Mouse (Mus musculus) CH12F3 (cell line): ENCODE results near the gene Lmo1.

Source experiments
- in situ Hi-C: fragments of 300-500 bp; cut with MboI; formaldehyde crosslinking; loops from 2 replicates; pipeline ENCODE4 v1.14.3; 2020; ENCODE audit warnings: low sequenced_read_pairs

The Lmo1 gene

DNA sequence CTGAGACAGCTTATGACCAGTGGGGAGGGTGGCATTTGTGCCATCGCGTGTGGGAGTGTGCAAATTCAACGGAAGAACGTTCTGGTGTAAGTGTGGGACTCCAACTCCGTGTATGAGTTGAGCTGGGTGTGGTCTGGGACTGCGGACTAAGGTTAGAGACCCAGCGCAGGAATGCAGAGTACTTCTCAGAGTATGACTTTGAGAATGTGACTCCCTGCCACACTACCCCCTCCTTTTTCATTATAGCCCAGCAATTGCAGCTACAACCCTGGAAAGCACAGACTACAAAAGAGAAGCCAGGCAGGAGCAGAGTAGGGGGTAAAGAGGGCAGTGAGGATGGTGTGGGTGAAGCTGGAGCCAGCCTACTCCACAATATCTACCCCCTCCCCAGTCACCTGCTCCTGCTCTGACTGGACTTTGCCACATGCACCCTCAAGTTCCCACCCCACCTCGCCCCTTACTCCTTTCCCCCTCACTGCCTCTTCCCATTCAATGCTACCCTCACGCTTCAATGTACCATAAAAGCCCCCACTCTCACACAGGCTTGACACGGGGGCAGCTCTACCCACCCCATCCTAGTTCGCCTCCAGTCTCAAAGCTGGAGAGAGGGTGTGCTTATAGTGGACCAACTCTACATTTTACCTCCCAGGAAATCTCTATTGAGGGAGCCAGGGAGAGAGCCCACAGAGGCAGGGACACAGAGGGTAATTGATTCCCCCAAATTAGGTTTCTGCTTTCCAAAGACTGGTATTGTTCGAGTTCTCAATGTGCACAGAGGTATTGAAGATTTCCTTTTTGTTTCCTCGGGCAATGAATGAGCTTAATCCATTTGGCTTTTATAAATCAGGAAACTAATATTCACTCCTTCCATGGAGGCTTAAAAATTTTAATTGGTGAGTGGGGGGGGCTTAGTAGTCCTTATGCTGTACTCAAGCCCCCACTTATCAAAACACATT is 941 bp upstream of the Lmo1 start:
- in situ Hi-C loops, result no loop called here

DNA sequence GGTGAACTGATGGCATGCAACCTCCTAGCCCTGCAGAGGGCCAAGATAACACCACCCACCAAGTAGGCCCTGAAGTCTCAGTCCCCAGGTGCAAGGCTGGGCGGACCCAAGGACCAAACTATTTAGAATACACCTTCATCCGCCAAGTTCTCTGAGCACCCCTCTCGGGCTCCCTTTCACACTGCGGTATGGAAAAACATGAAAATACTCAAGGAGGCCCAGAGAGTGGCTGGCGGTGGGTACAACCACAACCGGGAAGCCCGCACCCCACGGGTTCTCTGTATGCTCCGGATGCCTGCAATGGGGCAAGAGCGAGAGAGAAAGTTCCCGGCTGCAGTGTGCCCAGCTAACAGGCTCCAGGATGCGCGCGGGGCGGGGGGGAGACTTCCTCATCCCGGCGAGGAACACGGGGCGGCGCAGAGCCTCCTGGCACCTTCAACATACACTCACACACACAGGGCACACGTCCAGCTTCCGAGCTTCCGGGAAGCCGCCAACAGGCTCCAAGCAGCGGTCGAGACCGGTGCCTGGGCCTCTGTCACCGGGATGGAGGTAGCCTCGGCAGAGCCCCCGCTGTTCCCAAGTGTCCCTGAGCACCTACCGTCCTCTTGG is 564 bp downstream of the Lmo1 start:
- in situ Hi-C loops, result no loop called here

DNA sequence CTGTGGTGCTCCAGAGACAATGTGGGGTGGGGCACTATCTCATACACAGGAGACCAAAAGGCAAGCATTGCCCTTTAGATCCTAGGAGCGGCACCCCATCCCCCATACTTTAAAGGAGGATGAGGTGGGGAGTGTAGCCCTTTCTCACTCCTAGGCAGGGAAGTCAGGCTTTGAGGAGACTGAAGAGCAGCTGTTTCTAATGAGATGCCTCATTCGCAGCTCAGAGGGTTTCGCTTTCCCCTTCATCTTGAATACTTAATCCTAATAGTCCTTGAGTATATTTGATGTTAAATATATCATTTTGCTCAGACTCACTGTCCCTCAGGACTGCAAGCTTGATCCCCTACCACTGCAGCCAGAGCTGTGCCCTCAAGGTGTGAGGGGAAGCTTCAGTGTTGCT is 3.1 kb downstream of the Lmo1 start:
- in situ Hi-C loops, result no loop called here

DNA sequence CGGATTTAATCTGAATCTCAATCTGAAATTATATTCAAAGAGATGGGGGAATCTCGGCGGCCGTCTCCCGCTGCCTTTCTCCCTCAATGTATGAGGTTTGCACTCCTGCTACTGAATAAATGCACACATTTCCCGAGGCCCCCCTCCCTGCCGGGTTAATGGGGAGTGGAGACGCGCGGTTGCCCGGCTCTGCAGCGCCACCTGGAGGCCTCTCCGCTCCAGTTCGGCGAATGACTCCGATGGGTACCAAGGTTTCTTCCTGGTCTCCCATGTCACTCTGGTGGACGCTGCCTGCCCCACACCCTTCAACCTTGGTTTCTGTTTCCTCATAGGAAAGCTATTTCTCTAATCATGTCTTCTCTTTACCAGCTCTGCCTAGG is 4.6 kb downstream of the Lmo1 start:
- in situ Hi-C loops, result no loop called here

DNA sequence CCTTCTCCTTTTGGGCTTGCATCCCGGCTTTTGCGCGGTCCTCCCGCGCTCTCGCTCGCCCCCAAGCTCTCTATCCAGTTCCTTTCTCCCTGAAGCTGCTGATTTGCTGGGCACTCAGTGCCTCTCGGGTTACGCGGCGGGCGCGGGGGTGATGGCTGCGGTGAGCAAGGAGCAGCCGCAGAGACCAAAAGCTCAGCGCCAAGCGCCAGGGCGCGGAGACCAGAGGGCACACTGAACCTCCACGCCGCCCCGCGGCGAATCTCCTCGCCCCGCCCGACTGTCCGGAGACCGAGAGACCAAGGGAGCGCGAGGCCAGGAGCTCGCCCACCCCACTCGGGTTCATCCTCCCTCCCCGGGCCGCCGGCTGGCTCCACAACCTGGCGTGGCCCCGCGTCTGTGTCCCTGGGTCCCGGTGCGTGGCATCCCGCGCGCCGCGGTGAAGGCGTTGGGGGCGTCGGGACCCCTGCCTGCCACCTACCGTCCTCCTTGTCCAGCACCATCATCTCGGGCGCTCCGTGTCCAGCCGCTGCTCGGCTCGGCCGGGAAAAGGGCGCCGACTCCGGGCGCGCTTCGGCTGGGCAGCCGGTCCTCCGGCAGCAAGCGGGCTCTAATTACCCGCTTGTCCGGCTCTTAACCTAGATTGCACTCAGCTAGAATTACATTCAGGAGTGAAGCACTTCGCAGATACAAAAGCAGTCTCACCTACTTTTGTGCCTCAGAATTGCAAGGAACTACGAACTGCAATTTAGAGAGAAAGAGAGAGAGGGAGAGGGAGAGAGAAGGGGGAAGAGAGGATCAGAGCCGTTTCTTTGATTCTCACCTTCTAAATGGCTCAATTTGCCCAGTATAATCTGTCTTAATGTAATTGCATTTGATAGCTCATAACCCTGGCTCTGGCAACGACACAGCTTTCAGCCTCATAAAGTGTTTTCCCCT is 5.2 kb downstream of the Lmo1 start:
- in situ Hi-C loops, result no loop called here

DNA sequence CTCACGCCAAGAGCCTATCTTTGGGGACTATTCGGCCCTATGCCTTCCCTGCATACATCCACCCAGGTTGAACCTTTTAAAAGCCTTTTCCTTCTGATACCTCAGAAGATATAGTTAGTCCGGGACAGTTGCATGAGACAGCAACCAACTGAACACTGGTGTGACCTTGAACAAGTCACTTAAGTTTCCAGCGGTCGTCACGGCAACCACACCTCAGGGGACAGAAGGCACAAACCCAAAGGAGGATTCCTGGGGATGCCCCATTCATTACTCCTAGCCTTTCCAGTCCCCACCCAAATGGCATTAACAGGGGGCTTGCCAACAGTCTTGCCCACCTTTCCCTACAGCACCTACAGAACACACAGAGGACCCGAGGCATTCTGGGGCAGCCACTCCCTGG is 6.3 kb downstream of the Lmo1 start:
- in situ Hi-C loops, result no loop called here

DNA sequence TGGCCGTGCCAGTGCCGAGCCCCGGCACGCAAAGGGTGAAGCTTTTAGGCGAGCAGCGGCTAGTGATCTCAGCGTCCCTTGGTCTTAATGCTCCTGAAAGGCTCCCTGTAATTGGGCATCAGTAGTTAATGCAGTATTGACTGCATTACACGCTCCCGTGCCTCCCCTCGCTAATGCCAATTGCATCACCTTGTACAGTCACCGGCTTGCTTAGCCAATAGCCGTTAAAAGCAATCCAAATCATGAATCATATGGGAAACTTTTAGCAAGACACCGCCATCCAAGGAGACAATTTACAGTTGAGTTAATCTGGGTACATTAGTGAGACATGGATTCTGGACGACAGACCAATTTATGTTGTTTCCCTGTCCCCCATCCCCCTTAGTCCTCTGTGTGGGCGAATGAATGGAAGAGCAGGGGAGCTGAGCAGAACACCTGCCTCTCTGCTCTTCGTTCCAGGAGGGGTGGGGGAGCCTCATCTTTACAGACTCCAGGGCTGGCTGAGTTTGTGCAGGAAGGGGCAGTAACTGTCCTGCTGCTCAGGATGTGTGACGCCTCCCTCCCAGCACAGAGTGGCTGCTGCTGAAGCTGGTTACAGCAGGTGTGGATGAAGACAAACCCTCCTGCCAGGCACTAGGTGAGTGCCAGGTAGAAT is 8.9 kb downstream of the Lmo1 start:
- in situ Hi-C loops, result no loop called here

DNA sequence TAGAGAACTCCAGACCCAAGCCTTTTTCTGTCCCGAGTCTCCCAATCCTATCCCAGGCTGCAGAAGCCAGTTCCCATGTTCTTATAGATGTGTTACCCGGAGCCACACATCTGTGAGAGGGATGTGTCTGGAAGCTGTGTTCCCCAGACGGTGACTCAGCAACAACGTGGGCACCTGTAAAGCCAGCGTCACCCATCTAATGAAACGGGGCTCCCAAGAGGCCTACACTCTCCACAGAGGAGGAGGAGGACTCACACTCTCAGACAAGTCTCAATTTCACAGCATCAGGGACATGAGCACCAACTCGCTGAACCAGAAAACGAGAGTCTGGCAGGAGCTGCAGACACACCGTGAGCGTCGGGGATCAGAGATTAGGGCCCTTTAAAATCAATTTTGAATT is 20.7 kb downstream of the Lmo1 start:
- in situ Hi-C loops, result no loop called here

DNA sequence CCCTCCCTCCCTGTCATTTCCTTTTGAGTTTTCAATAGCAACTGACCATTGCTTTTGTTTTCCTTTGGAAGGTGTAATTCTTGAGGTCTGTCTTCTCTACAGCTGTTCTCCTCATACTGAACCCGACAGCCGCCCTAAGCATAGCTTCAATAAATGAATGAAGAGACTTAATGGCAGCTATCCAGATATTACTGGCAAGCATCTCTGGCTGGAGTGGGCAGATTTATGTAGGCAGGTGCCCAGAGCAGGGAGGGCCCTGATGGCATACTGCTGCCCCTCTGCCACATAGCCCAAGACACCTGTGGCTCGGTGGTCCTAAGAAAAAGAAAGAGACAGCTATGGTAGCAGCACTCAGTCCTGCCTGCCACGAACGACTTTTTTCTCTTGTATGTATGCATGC is 21.5 kb downstream of the Lmo1 start:
- in situ Hi-C loops, result no loop called here

DNA sequence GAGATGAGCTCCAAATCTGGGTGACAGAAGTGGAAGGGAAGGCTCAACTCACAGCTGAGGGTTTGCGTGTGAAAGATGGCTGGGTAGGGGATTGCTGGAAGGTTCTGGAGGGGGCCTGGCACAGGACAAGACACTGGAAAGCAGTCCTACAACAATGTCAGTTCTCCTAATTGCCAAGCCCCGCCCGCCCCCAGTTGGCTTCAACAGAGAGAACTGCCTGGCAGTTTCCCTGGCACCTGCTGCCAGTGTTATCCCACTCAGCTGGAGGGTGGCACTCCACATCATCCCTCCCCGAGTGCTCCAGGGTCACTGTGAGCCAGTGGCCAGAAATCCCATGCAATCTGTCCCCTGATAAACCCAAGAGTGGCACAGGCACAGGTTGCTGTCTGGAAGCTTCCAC is 23.9 kb downstream of the Lmo1 start:
- in situ Hi-C loops, result no loop called here

DNA sequence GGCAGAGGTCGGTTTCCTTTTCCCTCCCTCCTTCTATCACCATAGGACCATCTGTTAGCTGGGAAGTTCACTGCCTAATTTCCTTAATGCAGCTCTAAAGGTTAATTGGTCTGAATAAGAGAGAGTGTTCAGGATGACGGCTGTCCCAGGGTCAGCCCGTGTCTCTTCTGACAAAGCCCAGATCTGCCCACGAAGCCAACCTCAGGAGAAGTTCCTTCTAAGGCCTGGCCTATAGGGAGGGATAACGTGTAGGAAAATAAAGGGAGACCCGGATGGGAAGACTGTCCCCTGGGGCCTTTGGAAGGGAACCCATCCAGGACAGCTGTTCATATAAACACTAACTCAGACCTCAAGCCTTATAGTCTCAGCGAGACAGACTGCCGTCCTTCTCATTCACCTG is 29.8 kb downstream of the Lmo1 start:
- in situ Hi-C loops, result loop anchor here (25.0 kb wide), 1 partner anchor 267 kb away; no protein-coding TSS in a partner anchor

DNA sequence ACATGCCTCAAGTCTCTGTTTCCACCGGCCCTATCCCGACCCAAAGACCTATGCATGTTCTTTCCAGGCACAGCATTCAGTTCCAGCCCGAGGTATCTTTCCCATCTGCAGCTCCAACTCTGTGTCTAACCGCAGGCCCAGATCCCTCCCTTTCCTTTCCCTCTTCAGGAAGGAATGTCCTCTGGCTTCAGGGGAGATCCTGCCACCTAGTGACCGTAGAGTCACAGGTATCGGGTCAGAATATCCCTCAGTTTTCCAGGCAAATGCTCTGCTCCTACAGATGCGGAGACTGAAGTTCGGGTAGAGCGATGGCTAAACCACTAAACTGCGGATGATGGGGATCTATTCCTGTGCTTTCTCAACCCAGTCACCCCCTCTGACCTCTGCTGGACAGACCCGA is 30.3 kb downstream of the Lmo1 start:
- in situ Hi-C loops, result loop anchor here (25.0 kb wide), 1 partner anchor 268 kb away; no protein-coding TSS in a partner anchor

DNA sequence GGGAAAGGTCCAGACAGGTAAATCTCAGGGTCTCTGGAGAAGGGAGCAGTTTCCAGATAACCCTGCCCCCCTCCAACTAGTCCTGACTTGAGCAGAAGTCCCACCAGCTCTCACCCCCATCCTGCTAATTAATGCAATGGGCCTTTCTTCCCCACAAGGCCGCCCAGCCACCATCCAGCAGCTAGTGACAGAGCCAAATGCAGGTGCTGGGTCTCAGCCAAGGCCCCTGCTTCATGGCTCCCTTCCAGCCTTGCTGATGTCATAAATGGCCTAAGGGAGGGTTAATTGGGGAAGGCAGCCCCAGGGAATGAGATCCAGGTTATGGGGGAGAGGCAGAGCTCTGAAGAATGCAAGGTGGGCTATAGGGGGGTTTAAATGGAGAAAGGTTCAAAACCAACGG is 32.4 kb downstream of the Lmo1 start:
- in situ Hi-C loops, result loop anchor here (25.0 kb wide), 1 partner anchor 270 kb away; no protein-coding TSS in a partner anchor

DNA sequence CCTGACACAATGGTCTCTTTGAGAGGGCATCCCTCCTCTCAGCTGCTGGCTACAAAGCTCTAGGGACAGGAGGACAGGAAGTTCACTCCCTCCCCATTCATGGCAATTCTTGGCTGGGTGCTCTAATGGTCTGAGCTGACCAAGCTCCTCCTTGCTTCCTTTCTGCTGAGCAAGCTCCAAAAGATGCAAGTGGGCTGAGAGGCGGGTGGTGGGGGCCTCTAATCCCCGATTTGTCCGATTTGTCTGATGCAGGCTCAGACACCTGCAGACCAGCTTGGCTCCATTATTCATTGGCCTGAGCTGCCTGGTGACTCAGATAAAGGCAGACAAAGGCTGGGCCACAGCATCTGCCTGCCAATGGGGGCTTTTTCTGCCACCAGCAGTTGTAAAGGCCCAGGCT is 33.3 kb downstream of the Lmo1 start:
- in situ Hi-C loops, result loop anchor here (25.0 kb wide), 1 partner anchor 271 kb away; no protein-coding TSS in a partner anchor

DNA sequence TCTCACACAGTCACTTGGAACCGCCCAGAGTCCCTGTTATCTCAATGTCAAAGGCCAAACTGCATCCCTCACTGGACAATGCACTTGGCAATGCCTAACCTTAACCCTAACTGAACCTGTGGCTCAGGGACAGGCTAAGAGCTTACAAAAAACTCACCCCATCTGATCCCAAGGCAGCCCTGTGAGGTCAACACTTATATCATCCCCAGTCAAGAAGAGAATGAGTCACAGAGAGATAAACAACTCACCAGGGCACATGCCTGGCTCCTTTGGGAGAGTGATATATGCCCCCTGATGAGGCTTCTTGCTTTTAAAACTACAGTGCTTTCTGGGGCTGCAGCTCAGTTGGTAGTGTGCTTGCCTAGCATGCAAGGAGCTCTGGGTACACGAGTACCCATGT is 34.0 kb downstream of the Lmo1 start:
- in situ Hi-C loops, result loop anchor here (25.0 kb wide), 1 partner anchor 271 kb away; no protein-coding TSS in a partner anchor

DNA sequence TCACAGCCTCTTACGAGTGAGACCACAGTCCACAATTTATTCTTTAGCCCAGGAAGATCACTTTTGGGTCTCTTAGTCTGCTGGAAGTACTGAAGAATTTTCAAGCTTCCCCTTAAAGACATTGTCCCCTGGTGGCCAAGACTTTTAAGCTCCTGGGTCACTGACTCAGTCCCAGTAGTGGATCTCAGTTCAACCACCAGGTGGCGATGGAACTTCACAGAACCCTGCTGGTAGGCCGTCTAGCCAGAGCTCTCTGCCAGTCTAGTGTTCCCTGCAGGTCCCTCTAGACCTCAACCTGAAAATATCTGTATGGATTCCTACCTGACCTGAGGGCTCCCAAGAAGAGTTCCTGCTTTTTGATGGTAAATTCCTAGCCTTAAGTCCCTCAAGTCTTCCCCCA is 35.6 kb downstream of the Lmo1 start:
- in situ Hi-C loops, result loop anchor here (25.0 kb wide), 1 partner anchor 273 kb away; no protein-coding TSS in a partner anchor

DNA sequence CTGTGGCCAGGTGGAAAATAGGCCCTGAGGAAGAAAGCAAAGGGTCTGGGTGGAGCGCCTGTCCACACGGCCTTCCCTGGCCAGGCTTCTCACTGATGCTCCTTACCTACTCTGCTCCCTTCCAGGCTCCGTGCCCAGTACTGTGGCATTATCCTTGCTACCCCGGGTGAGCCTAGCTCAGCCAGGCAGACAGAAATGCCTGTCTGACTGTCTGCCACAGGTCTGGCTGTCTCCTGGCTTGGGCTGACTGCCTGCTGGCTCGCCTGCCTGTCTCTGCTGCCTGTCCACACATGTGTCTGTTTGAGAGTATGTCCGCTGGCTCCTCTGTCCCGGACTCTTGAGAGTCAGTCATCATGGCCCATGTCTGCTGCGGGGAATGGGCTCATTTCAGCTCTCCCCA is 37.6 kb downstream of the Lmo1 start:
- in situ Hi-C loops, result loop anchor here (25.0 kb wide), 1 partner anchor 275 kb away; no protein-coding TSS in a partner anchor

DNA sequence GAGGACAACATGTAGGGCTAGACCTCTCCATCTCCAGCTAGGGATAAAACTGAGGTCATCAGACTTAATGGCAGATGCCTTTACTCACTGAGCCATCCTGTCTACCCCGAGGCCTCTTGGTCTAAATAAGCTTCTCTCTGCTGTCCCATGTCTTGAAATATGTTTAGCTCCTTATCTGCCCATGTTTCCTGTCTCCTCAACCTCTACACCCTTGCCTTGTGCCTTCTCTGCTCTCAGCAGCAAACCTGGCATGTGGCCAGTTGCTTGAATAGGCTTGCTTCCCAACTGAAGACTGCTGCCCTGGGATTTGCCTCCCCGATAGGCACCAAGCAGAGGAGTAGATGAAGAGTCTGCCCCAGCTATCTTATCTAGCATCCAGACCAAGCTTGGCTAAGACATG is 43.4 kb downstream of the Lmo1 start:
- in situ Hi-C loops, result loop anchor here (25.0 kb wide), 1 partner anchor 281 kb away; no protein-coding TSS in a partner anchor

DNA sequence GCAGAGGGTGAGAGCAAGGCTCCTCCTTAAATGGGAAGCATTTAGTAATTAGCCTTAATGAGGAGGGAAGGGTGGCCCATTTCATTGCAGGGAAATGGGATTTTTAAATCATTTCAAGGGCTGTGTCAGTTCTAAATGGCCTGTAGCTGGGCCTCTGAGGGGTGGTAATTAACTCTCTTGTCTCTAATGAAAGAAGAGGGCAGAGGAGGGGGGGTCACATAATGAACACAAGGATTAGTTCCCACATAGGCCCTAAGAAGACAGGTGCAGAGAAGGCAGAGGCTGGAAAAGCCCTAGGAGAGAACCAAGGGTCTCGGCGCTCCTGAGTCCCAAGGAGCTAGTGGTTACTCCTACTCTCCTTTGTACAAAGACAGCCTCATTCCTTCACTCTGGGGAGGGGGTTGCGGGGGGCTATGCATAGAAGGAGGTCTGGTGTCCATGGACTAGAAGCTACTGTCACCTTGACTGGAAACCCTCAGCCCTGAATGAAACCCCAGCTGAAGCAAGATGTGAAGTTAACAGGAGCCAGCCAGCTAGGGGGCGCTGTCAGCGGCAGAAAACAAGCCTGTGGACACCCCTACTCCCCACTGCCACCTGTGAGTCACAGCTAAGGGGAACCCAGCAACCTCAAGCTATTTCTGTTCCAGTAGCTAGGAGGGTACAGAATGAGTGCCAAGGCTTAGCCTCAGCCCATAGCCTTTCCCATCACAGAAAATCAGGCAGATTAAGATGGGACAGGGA is 44.9 kb downstream of the Lmo1 start:
- in situ Hi-C loops, result loop anchor here (25.0 kb wide), 1 partner anchor 282 kb away; no protein-coding TSS in a partner anchor
